Mouse (Mus musculus) frontal cortex, postnatal 36 days (tissue): Measurements from ENCODE around the gene Pask.

ENCODE experiments used
- DNase-seq, 2 experiments: peaks; one replicate each; pipeline ENCODE4 v3.0.0; 2022; ENCODE audit warnings: low spot score in 2 of 2

Pask gene

GRCm38 (mm10) chr1:93289678-93290214, 53.5 kb downstream of the Pask start:
- DNase-seq: no peak

DNA sequence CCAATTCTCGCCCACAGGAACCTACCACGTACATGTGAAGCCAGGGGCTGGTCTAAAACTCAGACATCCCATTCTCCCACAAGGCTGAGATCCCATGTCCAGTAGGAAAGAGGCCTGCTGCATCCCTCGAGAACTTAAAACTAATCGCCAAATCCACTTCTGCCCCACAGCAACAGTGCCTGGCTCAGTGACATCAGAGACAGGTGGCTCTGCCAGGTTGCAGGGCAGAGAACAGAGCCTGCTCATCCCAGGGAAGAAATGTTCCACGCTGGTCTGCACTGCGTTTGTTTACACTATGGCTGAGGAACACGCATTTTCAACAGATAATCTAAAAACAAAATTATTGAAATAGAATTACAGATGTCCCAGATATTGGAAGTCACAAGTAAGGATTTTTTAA, 66.2 kb downstream of the Pask start:
- no peak for DNase-seq

- no peak for DNase-seq
Observed at GRCm38 (mm10) chr1:93275561-93275960, 67.7 kb downstream of the Pask start.

DNA sequence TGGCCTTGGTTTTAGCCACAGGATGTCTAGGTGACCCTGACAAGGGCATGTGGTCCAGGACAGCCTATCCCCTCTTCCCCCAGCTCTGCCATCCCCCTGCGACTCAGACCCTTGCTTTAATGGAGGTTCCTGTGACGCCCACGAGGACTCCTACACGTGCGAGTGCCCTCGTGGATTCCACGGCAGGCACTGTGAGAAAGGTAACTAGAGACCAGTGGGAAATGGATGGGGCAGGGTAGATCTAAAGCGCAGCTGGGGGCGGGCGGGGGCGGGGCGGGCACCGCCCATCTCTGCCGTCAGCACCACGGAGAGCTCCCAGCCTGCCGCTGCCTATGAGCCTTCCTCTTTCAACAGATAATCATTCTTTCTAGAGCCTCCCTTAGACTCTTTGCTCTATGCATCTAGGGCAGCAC, 70.9 kb downstream of the Pask start:
- peak in 1 of 2 experiments; percentile 2 for DNase-seq

DNA sequence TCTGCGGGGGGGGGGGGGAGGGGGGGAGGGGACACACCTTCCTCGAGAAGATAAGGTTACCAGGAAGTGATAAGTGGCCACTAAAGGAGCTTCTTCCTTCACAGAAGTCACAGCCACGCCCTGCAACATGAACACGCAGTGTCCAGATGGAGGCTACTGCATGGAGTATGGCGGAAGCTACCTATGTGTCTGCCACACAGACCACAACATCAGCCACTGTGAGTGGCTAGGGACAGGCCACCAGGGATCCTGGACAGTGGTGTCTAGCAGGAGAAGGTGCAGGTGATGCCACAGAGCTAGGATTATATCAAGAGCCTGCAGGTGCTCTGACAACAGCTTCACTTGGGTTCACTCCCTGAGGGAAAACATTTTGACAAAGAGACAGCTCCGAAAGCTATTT, 71.5 kb downstream of the Pask start:
- DNase-seq: no peak

DNA sequence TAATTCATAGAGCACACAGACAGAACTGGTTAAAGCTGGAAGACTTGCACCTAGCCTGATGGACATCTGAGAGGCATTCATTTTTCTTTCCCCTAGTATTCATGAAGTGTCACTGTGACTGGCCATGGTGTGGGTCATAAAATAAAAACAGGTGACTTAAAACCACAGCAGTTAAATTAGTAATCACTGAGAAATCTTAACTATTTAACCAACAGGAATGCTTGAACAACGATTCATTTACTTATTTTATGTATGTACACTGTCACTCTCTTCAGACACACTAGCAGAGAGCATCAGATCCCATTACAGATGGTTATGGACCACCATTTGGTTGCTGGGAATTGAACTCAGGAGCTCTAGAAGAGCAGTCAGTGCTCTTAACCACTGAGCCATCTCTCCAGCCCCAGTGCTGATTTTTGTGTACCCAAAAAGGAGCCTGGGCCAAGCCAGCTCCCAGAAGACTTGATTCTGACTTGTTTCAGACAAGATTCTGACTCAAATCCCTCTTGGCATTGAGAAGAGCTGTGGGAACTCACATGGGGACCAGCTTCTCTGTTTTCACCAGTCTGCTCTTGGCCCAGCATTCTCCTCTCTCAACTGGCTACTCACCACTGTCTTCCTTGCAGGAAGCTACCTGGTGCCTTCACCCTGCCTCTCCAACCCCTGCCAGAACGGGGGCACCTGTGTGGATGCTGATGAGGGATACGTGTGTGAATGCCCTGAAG, 72.6 kb downstream of the Pask start:
- DNase-seq: no peak

DNA sequence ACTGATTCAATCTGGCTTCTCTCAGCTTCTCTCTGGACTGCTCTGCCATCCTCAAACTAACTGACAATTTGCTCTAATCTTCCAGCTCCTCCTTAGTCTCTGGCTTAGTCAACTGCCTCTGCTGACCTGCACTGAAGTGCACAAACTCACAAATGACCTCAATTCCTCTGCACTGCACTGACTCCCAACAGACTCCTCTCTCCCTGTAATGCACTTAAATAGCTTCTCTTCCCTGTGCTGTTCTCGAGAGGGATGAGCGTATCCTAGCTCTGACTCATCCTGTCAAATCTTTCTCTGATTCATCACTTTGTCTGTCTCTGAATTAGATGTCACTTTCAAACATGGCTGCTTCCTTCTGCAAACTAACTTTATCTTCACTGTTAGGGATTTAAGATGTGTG, 75.0 kb downstream of the Pask start:
- no peak for DNase-seq

DNA sequence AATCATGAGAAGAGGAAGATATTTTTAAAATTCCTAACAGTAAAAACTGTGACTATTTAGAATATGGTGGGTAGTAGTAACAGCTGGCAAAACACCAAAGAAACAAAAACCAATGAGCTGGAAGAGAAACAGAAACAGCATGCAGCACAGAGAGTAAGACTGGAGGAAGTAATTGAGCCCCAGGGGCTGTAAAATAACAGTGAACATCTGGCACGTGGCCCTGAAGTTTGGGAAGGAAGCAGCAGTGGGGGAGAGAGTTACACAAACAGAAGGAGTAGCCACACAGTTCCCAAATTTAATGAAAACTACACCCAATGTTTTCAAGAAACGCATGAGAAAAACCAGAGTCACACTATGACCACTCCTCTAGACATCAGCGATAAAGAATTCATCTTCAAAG, 76.1 kb downstream of the Pask start:
- DNase-seq: no peak
